Mouse (Mus musculus) embryonic fibroblast, embryonic 13.5 days (primary cell): ENCODE measurements around the gene Hspa12a. TPM values are rescaled to one million over a fixed set of nuclear protein-coding genes. Genes with fewer than 3 reads are reported as not detected.

Experiments
- H3K27ac ChIP-seq: 2 replicates; pipeline ENCODE4 v1.5.1; 2012; ENCODE audit warnings: low read length, control low read depth, inconsistent platforms; ENCODE audit not compliant: insufficient read depth
- H3K4me1 ChIP-seq: 2 replicates; pipeline ENCODE4 v1.6.1; 2011; ENCODE audit warnings: low read length; ENCODE audit not compliant: control insufficient read depth, insufficient read depth
- H3K4me3 ChIP-seq: 2 replicates; pipeline ENCODE4 v1.5.1; 2011; ENCODE audit warnings: mild to moderate bottlenecking, control low read depth, low read length; ENCODE audit not compliant: insufficient read depth
- CTCF ChIP-seq: IDR thresholded peaks from 2 replicates; pipeline ENCODE4 v1.5.1; 2011; ENCODE audit warnings: mild to moderate bottlenecking, control low read depth, low read length, moderate library complexity, borderline replicate concordance; ENCODE audit not compliant: insufficient read depth
- POLR2A ChIP-seq: IDR thresholded peaks from 2 replicates; pipeline ENCODE4 v1.6.1; 2011; ENCODE audit warnings: low read depth, mild to moderate bottlenecking, control low read depth, low read length, moderate library complexity
- polyA plus RNA-seq: library from polyadenylated mRNA; stranded (reverse); fragments of >200 nt; gene quantifications from 2 replicates; pipeline ENCODE4 v1.2.4, GENCODE M21; 2011; ENCODE audit warnings: low read depth; ENCODE audit not compliant: missing spikeins, insufficient read length

The Hspa12a gene
- polyA plus RNA-seq, 1 experiment = 7.1 TPM

- no peak for TF ChIP-seq POLR2A
- TF ChIP-seq CTCF = no peak
- no peak overlapping the region for H3K4me3 ChIP-seq
- H3K4me1 ChIP-seq = peaks cover 9% of the 10 kb centered on the region
- H3K27ac ChIP-seq = no peak overlapping the region
Observed at GRCm38 (mm10) chr19:58850719-58851466, 92.6 kb downstream of the Hspa12a start.

- TF ChIP-seq POLR2A = no peak
- no peak for TF ChIP-seq CTCF
- Histone ChIP-seq H3K27ac (no peak overlapping the region), H3K4me3 (no peak overlapping the region), H3K4me1 (peaks cover 9% of the 10 kb centered on the region)
Observed at GRCm38 (mm10) chr19:58849333-58850131, 93.9 kb downstream of the Hspa12a start.

- TF ChIP-seq POLR2A (no peak), CTCF (no peak)
- no peak overlapping the region for H3K4me3 ChIP-seq
- no peaks in the 10 kb centered on the region for H3K4me1 ChIP-seq
- H3K27ac ChIP-seq = no peak overlapping the region
Observed at GRCm38 (mm10) chr19:58843606-58844005, 99.8 kb downstream of the Hspa12a start.

- Histone ChIP-seq H3K4me3 (no peak overlapping the region), H3K27ac (no peak overlapping the region), H3K4me1 (0 out of 2 replicates have a peak, but pooled peaks cover 2% of the 10 kb centered on the region)
- no peak for TF ChIP-seq CTCF
Observed at GRCm38 (mm10) chr19:58840721-58841271, 102.7 kb downstream of the Hspa12a start.

- 0 out of 2 replicates have a peak, but pooled peaks cover 2% of the 10 kb centered on the region for H3K4me1 ChIP-seq
- no peak for TF ChIP-seq CTCF
- no peak for TF ChIP-seq POLR2A
- H3K27ac ChIP-seq = no peak overlapping the region
- no peak overlapping the region for H3K4me3 ChIP-seq
Observed at GRCm38 (mm10) chr19:58839806-58840205, 103.6 kb downstream of the Hspa12a start.

GRCm38 (mm10) chr19:58839345-58839744 lies 104.1 kb downstream of the Hspa12a start:
- H3K27ac ChIP-seq = no peak overlapping the region
- no peak for TF ChIP-seq CTCF
- TF ChIP-seq POLR2A = no peak
- H3K4me1 ChIP-seq = 0 out of 2 replicates have a peak, but pooled peaks cover 2% of the 10 kb centered on the region
- H3K4me3 ChIP-seq = no peak overlapping the region

GRCm38 (mm10) chr19:58838706-58839105 lies 104.7 kb downstream of the Hspa12a start:
- Histone ChIP-seq H3K4me1 (0 out of 2 replicates have a peak, but pooled peaks cover 2% of the 10 kb centered on the region), H3K27ac (no peak overlapping the region), H3K4me3 (no peak overlapping the region)
- TF ChIP-seq CTCF = no peak
- no peak for TF ChIP-seq POLR2A

- 0 out of 2 replicates have a peak, but pooled peaks cover 2% of the 10 kb centered on the region for H3K4me1 ChIP-seq
- no peak overlapping the region for H3K27ac ChIP-seq
- H3K4me3 ChIP-seq = no peak overlapping the region
- TF ChIP-seq POLR2A (no peak), CTCF (no peak)
Observed at GRCm38 (mm10) chr19:58833639-58834180, 109.7 kb downstream of the Hspa12a start.

GRCm38 (mm10) chr19:58832988-58833387 lies 110.5 kb downstream of the Hspa12a start:
- Histone ChIP-seq H3K4me1 (no peaks in the 10 kb centered on the region), H3K27ac (no peak overlapping the region)
- TF ChIP-seq POLR2A (no peak), CTCF (no peak)

More at GRCm38 (mm10) chr19:58832988-58833387, 110.5 kb downstream of the Hspa12a start:
- H3K4me3 ChIP-seq = no peak overlapping the region
